Mouse (Mus musculus): ENCODE results near the gene Myf6. TPM values are rescaled to one million over a fixed set of nuclear protein-coding genes. Genes with fewer than 3 reads are reported as not detected.

The Myf6 gene
- total RNA-seq (2017) = not detected in 3 replicates

- no peak for ATAC-seq (replicated peaks; ENCODE audit: insufficient number of reproducible peaks, low FRiP score, low TSS enrichment, poor library complexity, severe bottlenecking)
Measured at GRCm38 (mm10) chr10:107494568-107494967, at the start of gene Myf6. Gene Myf6, minus strand, starts transcription at chr10:107494737.

GRCm38 (mm10) chr10:107543026-107543425, 48.5 kb upstream of the Myf6 start:
- ATAC-seq (replicated peaks; ENCODE audit: insufficient number of reproducible peaks, low FRiP score, low TSS enrichment, poor library complexity, severe bottlenecking) = no peak

GRCm38 (mm10) chr10:107528758-107529157, 34.2 kb upstream of the Myf6 start:
- ATAC-seq (replicated peaks; ENCODE audit: insufficient number of reproducible peaks, low FRiP score, low TSS enrichment, poor library complexity, severe bottlenecking) = no peak

- ATAC-seq (replicated peaks; ENCODE audit: insufficient number of reproducible peaks, low FRiP score, low TSS enrichment, poor library complexity, severe bottlenecking) = no peak
Measured at GRCm38 (mm10) chr10:107519216-107519615, 24.7 kb upstream of the Myf6 start.

- ATAC-seq (replicated peaks; ENCODE audit: insufficient number of reproducible peaks, low FRiP score, low TSS enrichment, poor library complexity, severe bottlenecking) = no peak
Measured at GRCm38 (mm10) chr10:107516641-107517040, 22.1 kb upstream of the Myf6 start.

- no peak for ATAC-seq (replicated peaks; ENCODE audit: insufficient number of reproducible peaks, low FRiP score, low TSS enrichment, poor library complexity, severe bottlenecking)
Measured at GRCm38 (mm10) chr10:107514735-107515134, 20.2 kb upstream of the Myf6 start.

- no peak for ATAC-seq (replicated peaks; ENCODE audit: insufficient number of reproducible peaks, low FRiP score, low TSS enrichment, poor library complexity, severe bottlenecking)
Measured at GRCm38 (mm10) chr10:107506397-107506796, 11.9 kb upstream of the Myf6 start.

GRCm38 (mm10) chr10:107503430-107503829, 8.9 kb upstream of the Myf6 start:
- no peak for ATAC-seq (replicated peaks; ENCODE audit: insufficient number of reproducible peaks, low FRiP score, low TSS enrichment, poor library complexity, severe bottlenecking)

GRCm38 (mm10) chr10:107502193-107502592, 7.7 kb upstream of the Myf6 start:
- no peak for ATAC-seq (replicated peaks; ENCODE audit: insufficient number of reproducible peaks, low FRiP score, low TSS enrichment, poor library complexity, severe bottlenecking)

GRCm38 (mm10) chr10:107499656-107500055, 5.1 kb upstream of the Myf6 start:
- no peak for ATAC-seq (replicated peaks; ENCODE audit: insufficient number of reproducible peaks, low FRiP score, low TSS enrichment, poor library complexity, severe bottlenecking)

- ATAC-seq (replicated peaks; ENCODE audit: insufficient number of reproducible peaks, low FRiP score, low TSS enrichment, poor library complexity, severe bottlenecking) = no peak
Measured at GRCm38 (mm10) chr10:107496402-107496801, 1.9 kb upstream of the Myf6 start.

GRCm38 (mm10) chr10:107493580-107494474, 710 bp downstream of the Myf6 start:
- ATAC-seq (replicated peaks; ENCODE audit: insufficient number of reproducible peaks, low FRiP score, low TSS enrichment, poor library complexity, severe bottlenecking) = no peak

GRCm38 (mm10) chr10:107492867-107493579, 1.5 kb downstream of the Myf6 start:
- ATAC-seq (replicated peaks; ENCODE audit: insufficient number of reproducible peaks, low FRiP score, low TSS enrichment, poor library complexity, severe bottlenecking) = no peak

GRCm38 (mm10) chr10:107488654-107489315, 5.8 kb downstream of the Myf6 start:
- ATAC-seq (replicated peaks; ENCODE audit: insufficient number of reproducible peaks, low FRiP score, low TSS enrichment, poor library complexity, severe bottlenecking) = no peak

GRCm38 (mm10) chr10:107486770-107487169, 7.8 kb downstream of the Myf6 start:
- no peak for ATAC-seq (replicated peaks; ENCODE audit: insufficient number of reproducible peaks, low FRiP score, low TSS enrichment, poor library complexity, severe bottlenecking)

- ATAC-seq (replicated peaks; ENCODE audit: insufficient number of reproducible peaks, low FRiP score, low TSS enrichment, poor library complexity, severe bottlenecking) = no peak; the same call in 1 of the 2 replicates
Measured at GRCm38 (mm10) chr10:107485870-107486269, 8.7 kb downstream of the Myf6 start, which contains the start of gene Myf5. Gene Myf5, minus strand, starts transcription at chr10:107486134.

GRCm38 (mm10) chr10:107484050-107484449, 10.5 kb downstream of the Myf6 start:
- no peak for ATAC-seq (replicated peaks; ENCODE audit: insufficient number of reproducible peaks, low FRiP score, low TSS enrichment, poor library complexity, severe bottlenecking)

GRCm38 (mm10) chr10:107473497-107473896, 21.0 kb downstream of the Myf6 start:
- no peak for ATAC-seq (replicated peaks; ENCODE audit: insufficient number of reproducible peaks, low FRiP score, low TSS enrichment, poor library complexity, severe bottlenecking)

GRCm38 (mm10) chr10:107471712-107472111, 22.8 kb downstream of the Myf6 start:
- ATAC-seq (replicated peaks; ENCODE audit: insufficient number of reproducible peaks, low FRiP score, low TSS enrichment, poor library complexity, severe bottlenecking) = no peak

Measured in monocyte, adult 5-6 weeks (primary cell).